Mouse (Mus musculus): ENCODE measurements at regions not wholly inside any gene's neighbourhood (a gene's known extent, or its start where the extent isn't known, plus 50 kb on each side); places are given as distances from the start of the nearest gene placed in this dataset.
A peak's percentile ranks its signal among the peaks of the same experiment; 100 is the strongest.
"Not testable (repeated sequence)": the region's sequence is repeated elsewhere in the genome, so short reads cannot be mapped to it uniquely, and the experiment has no call there.

- not testable (repeated sequence) for DNase-seq (ENCODE audit: low spot score); H3K4me2 ChIP-seq (ENCODE audit: low read length); H3K36me3 ChIP-seq (ENCODE audit: control insufficient read depth, insufficient read depth, low read length); H3K9me3 ChIP-seq (replicated peaks; ENCODE audit: control insufficient read depth, low read length); H3K4me1 ChIP-seq (ENCODE audit: control insufficient read depth, insufficient read depth, low read length); H3K27ac ChIP-seq (ENCODE audit: low read depth, low read length); ATAC-seq; H3K27me3 ChIP-seq (replicated peaks; ENCODE audit: control insufficient read depth, insufficient read depth, low read length); H3K4me3 ChIP-seq (ENCODE audit: low read depth, low read length); H3K9ac ChIP-seq (ENCODE audit: low read length)
- 86% methylated on average over 9 of the region's 10 CpGs for WGBS
Measured at GRCm38 (mm10) chr3:54585781-54586180, 106.8 kb upstream of the Supt20 start.

GRCm38 (mm10) chr3:54587127-54587995 lies 105.2 kb upstream of the Supt20 start:
- ATAC-seq (peak; percentile 73; the same call in 1 of the 2 replicates), DNase-seq (ENCODE audit: low spot score) (peak; percentile 62)
- H3K4me1 ChIP-seq (ENCODE audit: control insufficient read depth, insufficient read depth, low read length), result no peaks in the 10 kb centered on the region
- H3K4me2 ChIP-seq (ENCODE audit: low read length), result no peak overlapping the region
- no peaks in the 10 kb centered on the region for H3K27me3 ChIP-seq (replicated peaks; ENCODE audit: control insufficient read depth, insufficient read depth, low read length)
- 84% methylated on average over 21 of the region's 21 CpGs for WGBS
- H3K4me3 ChIP-seq (ENCODE audit: low read depth, low read length), result no peak overlapping the region
- peak overlapping the region; percentile 15; the same call in 1 of the 2 replicates for H3K27ac ChIP-seq (ENCODE audit: low read depth, low read length)
- no peaks in the 10 kb centered on the region for H3K9me3 ChIP-seq (replicated peaks; ENCODE audit: control insufficient read depth, low read length)
- no peak overlapping the region for H3K9ac ChIP-seq (ENCODE audit: low read length)
- no peaks in the 10 kb centered on the region for H3K36me3 ChIP-seq (ENCODE audit: control insufficient read depth, insufficient read depth, low read length)

DNA sequence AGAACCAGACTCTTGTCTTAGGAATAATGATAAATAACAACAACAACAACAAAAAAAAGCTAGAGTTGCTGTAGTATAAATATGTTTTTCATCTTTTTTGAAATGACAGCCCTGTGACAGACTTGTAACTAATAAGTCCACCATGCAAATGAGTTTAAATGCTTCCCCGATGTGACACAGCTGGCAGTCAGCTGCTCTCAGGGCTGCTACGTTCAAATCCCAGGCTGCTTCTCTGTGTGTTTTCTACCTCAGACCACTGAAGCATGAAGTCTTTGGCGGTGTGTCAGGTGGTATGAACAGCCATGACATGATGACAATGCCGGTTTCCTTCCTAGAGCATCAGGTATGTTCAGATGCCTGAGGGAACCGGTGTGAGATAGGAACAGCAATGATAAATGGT lies 104.4 kb upstream of the Supt20 start:
- WGBS, result 64% methylated on average over 5 of the region's 5 CpGs
- no peaks in the 10 kb centered on the region for H3K36me3 ChIP-seq (ENCODE audit: control insufficient read depth, insufficient read depth, low read length)
- H3K4me3 ChIP-seq (ENCODE audit: low read depth, low read length), result no peak overlapping the region
- H3K9ac ChIP-seq (ENCODE audit: low read length), result no peak overlapping the region
- H3K27me3 ChIP-seq (replicated peaks; ENCODE audit: control insufficient read depth, insufficient read depth, low read length), result no peaks in the 10 kb centered on the region
- no peak overlapping the region for H3K27ac ChIP-seq (ENCODE audit: low read depth, low read length)
- ATAC-seq (no peak), DNase-seq (ENCODE audit: low spot score) (no peak)
- H3K9me3 ChIP-seq (replicated peaks; ENCODE audit: control insufficient read depth, low read length), result no peaks in the 10 kb centered on the region
- H3K4me2 ChIP-seq (ENCODE audit: low read length), result no peak overlapping the region
- H3K4me1 ChIP-seq (ENCODE audit: control insufficient read depth, insufficient read depth, low read length), result no peaks in the 10 kb centered on the region

- Histone ChIP-seq H3K4me1 (ENCODE audit: control insufficient read depth, insufficient read depth, low read length) (no peaks in the 10 kb centered on the region), H3K4me3 (ENCODE audit: low read depth, low read length) (no peak overlapping the region), H3K27ac (ENCODE audit: low read depth, low read length) (no peak overlapping the region), H3K4me2 (ENCODE audit: low read length) (no peak overlapping the region), H3K36me3 (ENCODE audit: control insufficient read depth, insufficient read depth, low read length) (no peaks in the 10 kb centered on the region), H3K9me3 (replicated peaks; ENCODE audit: control insufficient read depth, low read length) (no peaks in the 10 kb centered on the region), H3K27me3 (replicated peaks; ENCODE audit: control insufficient read depth, insufficient read depth, low read length) (no peaks in the 10 kb centered on the region), H3K9ac (ENCODE audit: low read length) (no peak overlapping the region)
- 92% methylated on average over 9 of the region's 9 CpGs for WGBS
- ATAC-seq (no peak), DNase-seq (ENCODE audit: low spot score) (no peak)
Measured at GRCm38 (mm10) chr3:54589976-54590375, 102.6 kb upstream of the Supt20 start.

DNA sequence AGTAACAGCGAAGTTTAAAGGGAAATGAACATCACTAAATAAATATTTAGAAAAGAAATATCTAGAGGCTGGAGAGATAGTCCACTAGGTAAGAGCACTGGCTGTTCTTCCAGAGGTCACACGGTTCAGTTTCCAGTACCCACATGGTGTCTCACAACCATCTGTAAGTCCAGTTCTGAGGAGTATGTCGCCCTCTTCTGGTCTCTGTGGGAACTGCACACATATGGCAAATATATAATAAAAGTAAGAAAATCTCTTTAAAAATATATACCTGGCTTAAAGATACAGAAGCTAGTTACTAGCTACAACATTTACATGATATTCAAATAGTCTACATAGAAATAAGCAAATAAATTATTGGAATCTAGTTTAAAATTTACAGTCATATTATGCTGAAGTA lies 101.4 kb upstream of the Supt20 start:
- no peak for DNase-seq (ENCODE audit: low spot score)
- H3K4me2 ChIP-seq (ENCODE audit: low read length), result no peak overlapping the region

GRCm38 (mm10) chr3:54592064-54592463 lies 100.5 kb upstream of the Supt20 start:
- Histone ChIP-seq H3K4me3 (ENCODE audit: low read depth, low read length) (no peak overlapping the region), H3K9ac (ENCODE audit: low read length) (no peak overlapping the region), H3K4me2 (ENCODE audit: low read length) (no peak overlapping the region), H3K36me3 (ENCODE audit: control insufficient read depth, insufficient read depth, low read length) (no peaks in the 10 kb centered on the region), H3K9me3 (replicated peaks; ENCODE audit: control insufficient read depth, low read length) (no peaks in the 10 kb centered on the region), H3K4me1 (ENCODE audit: control insufficient read depth, insufficient read depth, low read length) (no peaks in the 10 kb centered on the region), H3K27ac (ENCODE audit: low read depth, low read length) (no peak overlapping the region), H3K27me3 (replicated peaks; ENCODE audit: control insufficient read depth, insufficient read depth, low read length) (no peaks in the 10 kb centered on the region)
- no peak for DNase-seq (ENCODE audit: low spot score)
- WGBS, result 83% methylated on average over 2 of the region's 2 CpGs
- no peak for ATAC-seq

More for the DNA sequence above, 101.4 kb upstream of the Supt20 start:
- Histone ChIP-seq H3K4me1 (ENCODE audit: control insufficient read depth, insufficient read depth, low read length) (no peaks in the 10 kb centered on the region), H3K9ac (ENCODE audit: low read length) (no peak overlapping the region), H3K27ac (ENCODE audit: low read depth, low read length) (no peak overlapping the region), H3K4me3 (ENCODE audit: low read depth, low read length) (no peak overlapping the region), H3K9me3 (replicated peaks; ENCODE audit: control insufficient read depth, low read length) (no peaks in the 10 kb centered on the region), H3K36me3 (ENCODE audit: control insufficient read depth, insufficient read depth, low read length) (no peaks in the 10 kb centered on the region), H3K27me3 (replicated peaks; ENCODE audit: control insufficient read depth, insufficient read depth, low read length) (no peaks in the 10 kb centered on the region)
- ATAC-seq, result no peak
- WGBS, result 64% methylated on average over 3 of the region's 3 CpGs

DNA sequence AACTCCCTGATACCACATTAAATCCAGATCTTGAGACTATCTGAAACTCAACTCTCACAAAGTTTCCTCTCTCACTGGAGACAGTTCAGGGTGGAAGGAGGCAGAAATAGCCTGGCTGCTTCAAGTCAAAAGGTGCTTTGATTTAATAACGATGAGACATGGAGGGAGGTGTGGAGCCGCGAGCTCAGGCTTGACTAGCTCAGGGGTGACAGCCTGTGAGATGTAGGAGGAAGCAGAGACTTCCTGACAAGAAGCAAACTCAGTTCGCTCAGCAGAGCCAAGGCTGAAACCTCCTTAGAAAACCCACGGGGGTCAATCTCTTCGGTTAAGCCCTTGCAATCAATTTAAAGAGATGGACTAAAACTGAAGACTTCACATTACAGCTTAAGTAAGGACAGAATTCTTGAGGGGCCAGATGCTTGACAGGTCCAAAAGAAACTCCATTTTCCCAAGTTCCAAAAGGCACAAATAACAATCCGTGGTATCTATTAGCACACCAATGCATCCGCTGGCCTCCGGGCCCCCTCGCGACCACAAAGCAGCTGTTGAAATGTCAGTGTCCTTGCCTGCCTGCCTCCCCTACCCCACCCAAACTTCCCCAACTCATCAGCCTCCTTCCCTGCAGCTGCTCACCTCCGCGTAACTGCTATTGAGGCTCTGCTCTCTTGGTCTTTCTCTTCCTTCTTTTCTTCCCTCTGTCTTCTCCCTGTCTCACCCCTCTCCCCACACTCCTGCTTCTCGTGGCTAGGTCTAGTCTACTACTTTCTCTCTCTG lies 99.8 kb upstream of the Supt20 start:
- Histone ChIP-seq H3K9me3 (replicated peaks; ENCODE audit: control insufficient read depth, low read length) (no peaks in the 10 kb centered on the region), H3K36me3 (ENCODE audit: control insufficient read depth, insufficient read depth, low read length) (no peaks in the 10 kb centered on the region), H3K4me1 (ENCODE audit: control insufficient read depth, insufficient read depth, low read length) (no peaks in the 10 kb centered on the region), H3K27ac (ENCODE audit: low read depth, low read length) (no peak overlapping the region), H3K9ac (ENCODE audit: low read length) (no peak overlapping the region), H3K4me2 (ENCODE audit: low read length) (no peak overlapping the region), H3K27me3 (replicated peaks; ENCODE audit: control insufficient read depth, insufficient read depth, low read length) (no peaks in the 10 kb centered on the region), H3K4me3 (ENCODE audit: low read depth, low read length) (no peak overlapping the region)
- ATAC-seq (no peak), DNase-seq (ENCODE audit: low spot score) (no peak)
- 80% methylated on average over 14 of the region's 14 CpGs for whole genome bisulfite sequencing

DNA sequence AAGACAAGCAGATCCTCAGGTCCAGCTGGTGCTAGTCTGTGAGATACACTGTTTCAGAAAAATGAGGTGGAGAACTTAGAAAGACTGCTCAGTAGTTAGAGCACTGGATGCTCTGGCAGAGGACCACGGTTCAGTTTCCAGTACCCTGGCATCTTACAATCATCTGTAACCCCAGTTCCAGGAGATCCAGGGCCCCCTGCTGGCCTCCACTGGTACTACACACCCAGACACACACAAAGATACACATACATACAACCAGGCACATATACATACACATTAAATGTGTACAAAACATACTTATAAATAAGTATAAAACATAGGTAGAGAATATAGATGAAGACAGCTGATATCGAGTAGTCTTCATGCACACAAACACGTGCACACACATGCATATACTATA lies 97.4 kb upstream of the Supt20 start:
- DNase-seq (ENCODE audit: low spot score) (no peak), ATAC-seq (no peak)
- Histone ChIP-seq H3K4me2 (ENCODE audit: low read length) (no peak overlapping the region), H3K9ac (ENCODE audit: low read length) (no peak overlapping the region), H3K9me3 (replicated peaks; ENCODE audit: control insufficient read depth, low read length) (no peaks in the 10 kb centered on the region), H3K27me3 (replicated peaks; ENCODE audit: control insufficient read depth, insufficient read depth, low read length) (no peaks in the 10 kb centered on the region), H3K27ac (ENCODE audit: low read depth, low read length) (no peak overlapping the region), H3K4me1 (ENCODE audit: control insufficient read depth, insufficient read depth, low read length) (no peaks in the 10 kb centered on the region), H3K36me3 (ENCODE audit: control insufficient read depth, insufficient read depth, low read length) (no peaks in the 10 kb centered on the region), H3K4me3 (ENCODE audit: low read depth, low read length) (no peak overlapping the region)
- 85% methylated on average over 3 of the region's 3 CpGs for WGBS

Measured in forebrain, embryonic 14.5 days (tissue).